Mouse (Mus musculus) embryonic facial prominence, embryonic 14.5 days (tissue): ENCODE measurements around the gene Blmh. TPM values are rescaled to one million over a fixed set of nuclear protein-coding genes. Genes with fewer than 3 reads are reported as not detected.

ENCODE experiments used
- ATAC-seq: fragments of 200-750 bp; cut with Nextera tagmentation; 2 replicates; pipeline ENCODE4 v1.8.0; 2017; ENCODE audit warnings: low read depth, moderate number of reproducible peaks, moderate TSS enrichment
- DNase-seq: peaks from one replicate; pipeline ENCODE4 v3.0.0-alpha.2; 2015; ENCODE audit warnings: low spot score
- H3K27ac ChIP-seq: fragments of 300-500 bp; sonication (generic); replicated peaks from 2 replicates; pipeline ENCODE4 v1.5.1; 2014; ENCODE audit warnings: low read depth, mild to moderate bottlenecking, low read length, moderate library complexity
- H3K27me3 ChIP-seq: fragments of 300-500 bp; sonication (generic); replicated peaks from 2 replicates; pipeline ENCODE4 v1.6.1; 2014; ENCODE audit warnings: low read length; ENCODE audit not compliant: control insufficient read depth, insufficient read depth
- H3K36me3 ChIP-seq: fragments of 300-500 bp; sonication (generic); 2 replicates; pipeline ENCODE4 v1.6.1; 2014; ENCODE audit warnings: low read length, mixed read lengths; ENCODE audit not compliant: control insufficient read depth, insufficient read depth
- H3K4me1 ChIP-seq: fragments of 300-500 bp; sonication (generic); 2 replicates; pipeline ENCODE4 v1.6.1; 2014; ENCODE audit warnings: antibody characterized with exemption, low read length; ENCODE audit not compliant: control insufficient read depth, insufficient read depth
- H3K4me2 ChIP-seq: fragments of 300-500 bp; sonication (generic); 2 replicates; pipeline ENCODE4 v1.6.1; 2014; ENCODE audit warnings: low read depth, mild to moderate bottlenecking, low read length, moderate library complexity, mixed read lengths
- H3K4me3 ChIP-seq: fragments of 300-500 bp; sonication (generic); 2 replicates; pipeline ENCODE4 v1.5.1; 2014; ENCODE audit warnings: low read depth, mild to moderate bottlenecking, low read length
- H3K9ac ChIP-seq: fragments of 300-500 bp; sonication (generic); 2 replicates; pipeline ENCODE4 v1.6.1; 2014; ENCODE audit warnings: low read depth, mild to moderate bottlenecking, low read length, moderate library complexity, mixed read lengths
- H3K9me3 ChIP-seq: fragments of 300-500 bp; sonication (generic); 2 replicates; pipeline ENCODE4 v1.6.1; 2016; ENCODE audit warnings: low read length; ENCODE audit not compliant: control insufficient read depth
- WGBS: fragments of 180-500 bp; shearing (Covaris S2); extraction: QIAGEN DNeasy Blood & Tissue Kit; methylation state at CpG from one replicate; pipeline ENCODE4 v1.1.7; 2014; 5-methylcytosine and 5-hydroxymethylcytosine counted together
- polyA plus RNA-seq: library from polyadenylated mRNA; unstranded; fragments of >200 nt; fragmentation: Nextera tagmentation; extraction: Ambion mirVana; gene quantifications from 2 replicates; pipeline ENCODE4 v1.2.1, GENCODE M21; 2014

The Blmh gene
- polyA plus RNA-seq, 1 experiment from 2014 or later, result 127 TPM

- no peak overlapping the region for H3K4me3 ChIP-seq
- H3K9me3 ChIP-seq, result no peaks in the 10 kb centered on the region
- no peak overlapping the region for H3K27ac ChIP-seq
- no peak overlapping the region for H3K4me2 ChIP-seq
- ATAC-seq, result no peak
- no peaks in the 10 kb centered on the region for H3K36me3 ChIP-seq
- DNase-seq, result peak; percentile 26
- WGBS, result 77% methylated on average over 5 of the region's 5 CpGs
- no peaks in the 10 kb centered on the region for H3K4me1 ChIP-seq
- H3K9ac ChIP-seq, result no peak overlapping the region
- no peaks in the 10 kb centered on the region for H3K27me3 ChIP-seq
Observed at GRCm38 (mm10) chr11:76936578-76936977, 12.0 kb downstream of the Blmh start.

- Histone ChIP-seq H3K36me3 (peaks cover 15% of the 10 kb centered on the region), H3K9ac (peak overlapping the region; percentile 83), H3K27ac (peak overlapping the region; percentile 89), H3K4me2 (peak overlapping the region; percentile 82), H3K4me3 (peak overlapping the region; percentile 69), H3K4me1 (peaks cover 17% of the 10 kb centered on the region), H3K9me3 (no peaks in the 10 kb centered on the region), H3K27me3 (no peaks in the 10 kb centered on the region)
- DNase-seq, result no peak
- 66% methylated on average over 6 of the region's 6 CpGs for WGBS
- no peak for ATAC-seq
Observed at GRCm38 (mm10) chr11:76944839-76945238, 20.2 kb downstream of the Blmh start.

GRCm38 (mm10) chr11:76945386-76946202 is 21.0 kb downstream of the Blmh start:
- Histone ChIP-seq H3K4me3 (peak overlapping the region; percentile 69), H3K36me3 (peaks cover 19% of the 10 kb centered on the region), H3K27ac (peak overlapping the region; percentile 89), H3K9me3 (no peaks in the 10 kb centered on the region), H3K4me2 (peak overlapping the region; percentile 82), H3K4me1 (peaks cover 17% of the 10 kb centered on the region), H3K9ac (peak overlapping the region; percentile 83), H3K27me3 (no peaks in the 10 kb centered on the region)
- ATAC-seq, result peak; percentile 96
- peak; percentile 95 for DNase-seq
- under 1% methylated on average over 43 of the region's 58 CpGs for WGBS

- H3K27me3 ChIP-seq, result no peaks in the 10 kb centered on the region
- H3K4me1 ChIP-seq, result peaks cover 17% of the 10 kb centered on the region
- DNase-seq (no peak), ATAC-seq (no peak)
- peak overlapping the region; percentile 83 for H3K9ac ChIP-seq
- H3K9me3 ChIP-seq, result no peaks in the 10 kb centered on the region
- H3K4me3 ChIP-seq, result peak overlapping the region; percentile 69
- peak overlapping the region; percentile 82 for H3K4me2 ChIP-seq
- peaks cover 25% of the 10 kb centered on the region for H3K36me3 ChIP-seq
- WGBS, result 3% methylated on average over 8 of the region's 8 CpGs
- H3K27ac ChIP-seq, result no peak overlapping the region; the same call in 1 of the 2 replicates
Observed at GRCm38 (mm10) chr11:76946203-76946585, 21.6 kb downstream of the Blmh start.

GRCm38 (mm10) chr11:76953536-76953935 is 28.9 kb downstream of the Blmh start:
- Histone ChIP-seq H3K4me1 (no peaks in the 10 kb centered on the region), H3K36me3 (peaks cover 86% of the 10 kb centered on the region), H3K27me3 (no peaks in the 10 kb centered on the region), H3K4me2 (no peak overlapping the region), H3K9me3 (no peaks in the 10 kb centered on the region), H3K4me3 (no peak overlapping the region), H3K9ac (no peak overlapping the region), H3K27ac (no peak overlapping the region)
- ATAC-seq (no peak), DNase-seq (no peak)
- 95% methylated on average over 2 of the region's 2 CpGs for WGBS

- Histone ChIP-seq H3K4me3 (no peak overlapping the region), H3K9ac (no peak overlapping the region), H3K27ac (no peak overlapping the region), H3K27me3 (no peaks in the 10 kb centered on the region), H3K9me3 (no peaks in the 10 kb centered on the region), H3K4me1 (no peaks in the 10 kb centered on the region), H3K36me3 (peaks cover 91% of the 10 kb centered on the region), H3K4me2 (no peak overlapping the region)
- 98% methylated on average over 3 of the region's 3 CpGs for WGBS
- ATAC-seq, result no peak
- no peak for DNase-seq
Observed at GRCm38 (mm10) chr11:76965703-76966102, 41.1 kb downstream of the Blmh start.

GRCm38 (mm10) chr11:76970328-76970727 is 45.7 kb downstream of the Blmh start:
- Histone ChIP-seq H3K4me1 (no peaks in the 10 kb centered on the region), H3K4me2 (no peak overlapping the region), H3K27me3 (no peaks in the 10 kb centered on the region), H3K9me3 (no peaks in the 10 kb centered on the region), H3K4me3 (no peak overlapping the region), H3K27ac (no peak overlapping the region), H3K36me3 (peaks cover 87% of the 10 kb centered on the region), H3K9ac (no peak overlapping the region)
- DNase-seq (no peak), ATAC-seq (no peak)
- 94% methylated on average over 2 of the region's 2 CpGs for WGBS

GRCm38 (mm10) chr11:76974680-76975319 is 50.2 kb downstream of the Blmh start:
- ATAC-seq, result no peak

More at GRCm38 (mm10) chr11:76974680-76975319, 50.2 kb downstream of the Blmh start:
- WGBS, result 89% methylated on average over 7 of the region's 7 CpGs
- Histone ChIP-seq H3K36me3 (peaks cover 87% of the 10 kb centered on the region), H3K27ac (no peak overlapping the region), H3K27me3 (no peaks in the 10 kb centered on the region), H3K4me1 (no peaks in the 10 kb centered on the region), H3K4me3 (no peak overlapping the region), H3K9ac (no peak overlapping the region), H3K4me2 (no peak overlapping the region), H3K9me3 (no peaks in the 10 kb centered on the region)
- DNase-seq, result no peak
